ENCODE assay signal across 8 mouse cellular contexts in the genomic region with DNA sequence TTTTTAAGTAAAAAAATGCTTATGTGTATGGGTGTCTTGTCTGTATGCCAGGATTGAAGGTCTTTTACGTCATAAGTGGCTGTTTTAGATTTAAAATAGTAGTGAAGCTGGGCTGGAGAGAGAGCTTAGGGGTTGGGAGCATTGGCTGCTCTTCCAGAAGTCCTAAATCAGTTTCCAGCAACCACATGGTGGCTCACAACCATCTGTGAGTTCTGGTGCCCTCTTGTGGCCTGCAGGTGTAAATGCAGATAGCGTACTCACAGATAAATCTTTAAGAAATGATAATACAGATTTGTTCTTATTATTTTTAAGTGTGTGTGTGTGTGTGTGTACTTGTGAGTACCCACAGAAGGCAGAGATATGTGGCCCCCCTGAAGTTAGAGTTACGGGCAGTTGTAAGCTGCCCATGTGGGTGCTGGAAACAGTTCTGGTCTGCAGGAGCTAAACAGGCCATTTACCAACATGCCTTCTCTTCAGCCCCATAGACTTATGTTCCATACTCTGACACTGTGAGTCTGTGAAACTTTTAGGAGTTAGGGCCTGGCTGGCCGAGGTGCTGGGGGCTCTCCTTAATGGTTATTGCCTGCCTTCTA. TPM values are rescaled to one million over a fixed set of nuclear protein-coding genes. Genes with fewer than 3 reads are reported as not detected.
DNase-seq lines count a peak whose midpoint lies in the region; ATAC-seq and TF ChIP-seq lines count a peak whose summit lies in the region.

No protein-coding gene starts in this region.

- no peak overlapping the region for H3K27ac ChIP-seq in testis, adult 2 months (ENCODE audit: control insufficient read depth, insufficient read depth, low read depth, low read length)
- H3K27ac ChIP-seq in limb, embryonic 11.5 days (replicated peaks; ENCODE audit: low read depth, low read length) = no peak overlapping the region
- no peak overlapping the region for H3K27ac ChIP-seq in midbrain, embryonic 15.5 days

- H3K9me3 ChIP-seq in limb, embryonic 11.5 days (ENCODE audit: control insufficient read depth, low read length) = no peaks in the 10 kb centered on the region
- H3K9me3 ChIP-seq in midbrain, embryonic 15.5 days = no peaks in the 10 kb centered on the region

- H3K36me3 ChIP-seq in testis, adult 2 months (ENCODE audit: control insufficient read depth, insufficient read depth, low read length) = no peaks in the 10 kb centered on the region
- H3K36me3 ChIP-seq in limb, embryonic 11.5 days (ENCODE audit: control insufficient read depth, insufficient read depth, low read length) = 0 out of 2 replicates have a peak, but pooled peaks cover 2% of the 10 kb centered on the region
- 0 out of 2 replicates have a peak, but pooled peaks cover 2% of the 10 kb centered on the region for H3K36me3 ChIP-seq in midbrain, embryonic 15.5 days (replicated peaks)

- TF ChIP-seq POLR2A in testis, adult 2 months (IDR thresholded peaks at IDR 0.05; ENCODE audit: control insufficient read depth, low read depth, low read length) = no peak

- H3K27me3 ChIP-seq in testis, adult 2 months (ENCODE audit: control insufficient read depth, insufficient read depth, low read length) = no peaks in the 10 kb centered on the region
- no peaks in the 10 kb centered on the region for H3K27me3 ChIP-seq in limb, embryonic 11.5 days (ENCODE audit: control insufficient read depth, insufficient read depth, low read length)
- H3K27me3 ChIP-seq in midbrain, embryonic 15.5 days (replicated peaks) = no peaks in the 10 kb centered on the region

- 39% methylated on average over 4 of the region's 4 CpGs for WGBS in limb, embryonic 11.5 days
- WGBS in midbrain, embryonic 15.5 days = 54% methylated on average over 4 of the region's 4 CpGs

- H3K9ac ChIP-seq in limb, embryonic 11.5 days (ENCODE audit: low read length) = no peak overlapping the region
- no peak overlapping the region for H3K9ac ChIP-seq in midbrain, embryonic 15.5 days

- ATAC-seq in inflammation-experienced regulatory T-cells, adult 6 months = peak; percentile 77
- ATAC-seq in limb, embryonic 11.5 days (ENCODE audit: insufficient number of reproducible peaks, low FRiP score, low TSS enrichment, low read depth) = peak; percentile 70; the same call in 1 of the 2 replicates
- ATAC-seq in midbrain, embryonic 15.5 days (replicated peaks) = peak; percentile 65

- H3K4me3 ChIP-seq in testis, adult 2 months (ENCODE audit: control insufficient read depth, low read depth, low read length) = no peak overlapping the region
- H3K4me3 ChIP-seq in limb, embryonic 11.5 days (ENCODE audit: low read depth, low read length) = no peak overlapping the region
- H3K4me3 ChIP-seq in midbrain, embryonic 15.5 days = no peak overlapping the region

- DNase-seq in testis, postnatal 14 days (ENCODE audit: low spot score) = no peak
- peak; percentile 60 for DNase-seq in c-Kit-negative CD71-positive TER-119-positive erythroid progenitor cells, embryonic 14.5 days (ENCODE audit: low read depth, low spot score)
- DNase-seq in fibroblast of lung, adult 2 months (ENCODE audit: low read depth) = peak; percentile 39
- peak; percentile 81 for DNase-seq in limb, embryonic 11.5 days (ENCODE audit: low spot score)
- peak; percentile 45 to 81 for DNase-seq in spleen, postnatal 4 days (ENCODE audit: low spot score in 2 of 2)

- no peak overlapping the region for H3K4me2 ChIP-seq in limb, embryonic 11.5 days (ENCODE audit: low read depth, severe bottlenecking)
- no peak overlapping the region for H3K4me2 ChIP-seq in midbrain, embryonic 15.5 days

- peaks cover 4% of the 10 kb centered on the region; the same call in 1 of the 2 replicates for H3K4me1 ChIP-seq in testis, adult 2 months (ENCODE audit: control insufficient read depth, insufficient read depth, low read length)
- H3K4me1 ChIP-seq in limb, embryonic 11.5 days (ENCODE audit: control insufficient read depth, insufficient read depth, low read length) = no peaks in the 10 kb centered on the region
- no peaks in the 10 kb centered on the region for H3K4me1 ChIP-seq in midbrain, embryonic 15.5 days

- peak; percentile 34; the same call in 1 of the 2 replicates for TF ChIP-seq CTCF in testis, adult 2 months (IDR thresholded peaks at IDR 0.05; ENCODE audit: control insufficient read depth, insufficient read depth, insufficient replicate concordance, low read depth, low read length)

RNA-seq across cellular contexts. Expression of gene Taf9, which starts 8.6 kb away (rescaled TPM):
- polyA plus RNA-seq in testis, adult 2 months (2012; rRNA removed) = 649 and 666 TPM in 2 replicates
- 10 to 100 TPM in 1 of 3 experiments, 1 to 10 TPM in 2; 3.3 to 21.7 (median 9.0) TPM for polyA plus RNA-seq in inflammation-experienced regulatory T-cells, adult 6 months (2017; shearing (Covaris generic))
- polyA plus RNA-seq in limb, embryonic 11.5 days (2014; fragmentation: Nextera tagmentation; extraction: Ambion mirVana) = 27.9 and 28.3 TPM in 2 replicates
- polyA plus RNA-seq in midbrain, embryonic 15.5 days (2015; fragmentation: Nextera tagmentation; extraction: Ambion mirVana) = 25.1 and 30.6 TPM in 2 replicates

RNA-seq across cellular contexts. Expression of gene Rad17, which starts 9.1 kb away (rescaled TPM):
- polyA plus RNA-seq in testis, adult 2 months (2012; rRNA removed) = 12.3 and 12.7 TPM in 2 replicates
- polyA plus RNA-seq in inflammation-experienced regulatory T-cells, adult 6 months (2017; shearing (Covaris generic)) = 10 to 100 TPM; 22.2 to 28.6 (median 27.5) TPM
- polyA plus RNA-seq in limb, embryonic 11.5 days (2014; fragmentation: Nextera tagmentation; extraction: Ambion mirVana) = 31.2 and 33.1 TPM in 2 replicates
- polyA plus RNA-seq in midbrain, embryonic 15.5 days (2015; fragmentation: Nextera tagmentation; extraction: Ambion mirVana) = 17.0 and 17.1 TPM in 2 replicates

RNA-seq across cellular contexts. Expression of gene Ak6, which starts 9.2 kb away (rescaled TPM):
- polyA plus RNA-seq in testis, adult 2 months (2012; rRNA removed) = 203 and 359 TPM in 2 replicates
- polyA plus RNA-seq in inflammation-experienced regulatory T-cells, adult 6 months (2017; shearing (Covaris generic)) = 100 to 1,000 TPM; 109 to 138 (median 137) TPM
- 341 and 345 TPM in 2 replicates for polyA plus RNA-seq in limb, embryonic 11.5 days (2014; fragmentation: Nextera tagmentation; extraction: Ambion mirVana)
- polyA plus RNA-seq in midbrain, embryonic 15.5 days (2015; fragmentation: Nextera tagmentation; extraction: Ambion mirVana) = 299 and 307 TPM in 2 replicates

RNA-seq across cellular contexts. Expression of gene Ccdc125, which starts 9.6 kb away (rescaled TPM):
- 0.12 and 0.20 TPM in 2 replicates for polyA plus RNA-seq in testis, adult 2 months (2012; rRNA removed)
- polyA plus RNA-seq in inflammation-experienced regulatory T-cells, adult 6 months (2017; shearing (Covaris generic)) = 10 to 100 TPM; 24.9 to 30.1 (median 25.8) TPM
- polyA plus RNA-seq in limb, embryonic 11.5 days (2014; fragmentation: Nextera tagmentation; extraction: Ambion mirVana) = 4.6 and 5.2 TPM in 2 replicates
- polyA plus RNA-seq in midbrain, embryonic 15.5 days (2015; fragmentation: Nextera tagmentation; extraction: Ambion mirVana) = 1.2 and 2.1 TPM in 2 replicates

RNA-seq across cellular contexts. Expression of gene Marveld2, which starts 43.2 kb away (rescaled TPM):
- polyA plus RNA-seq in testis, adult 2 months (2012; rRNA removed) = 0.85 and 1.1 TPM in 2 replicates
- 1 to 10 TPM; 4.3 to 9.7 (median 7.9) TPM for polyA plus RNA-seq in inflammation-experienced regulatory T-cells, adult 6 months (2017; shearing (Covaris generic))
- 2.9 and 3.2 TPM in 2 replicates for polyA plus RNA-seq in limb, embryonic 11.5 days (2014; fragmentation: Nextera tagmentation; extraction: Ambion mirVana)
- polyA plus RNA-seq in midbrain, embryonic 15.5 days (2015; fragmentation: Nextera tagmentation; extraction: Ambion mirVana) = 2.3 and 2.7 TPM in 2 replicates

Comparison
In these comparisons a context has a peak if more than half of its experiments do, and no peak if none do; other contexts are left out.
1. RNA of gene Taf9, which starts 8.6 kb away (polyA plus RNA-seq): 649 to 666 TPM in testis, adult 2 months; 25.1 to 30.6 TPM in midbrain, embryonic 15.5 days, 27.9 to 28.3 TPM in limb, embryonic 11.5 days and 3.3 to 21.7 TPM in inflammation-experienced regulatory T-cells, adult 6 months; every median in the first group is over 10 times any median in the second.
2. Peak in every context shown above with its lines, with median percentiles within 50 percentile points of each other: ATAC-seq.